Mouse (Mus musculus): ENCODE results near the gene Fgfr2. TPM values are rescaled to one million over a fixed set of nuclear protein-coding genes. Genes with fewer than 3 reads are reported as not detected.

Fgfr2 gene
- polyA plus RNA-seq, 1 experiment from 2014 or later = 133 TPM

GRCm38 (mm10) chr7:130314658-130315057 is 2808.5 kb downstream of the Fgfr2 start:
- H3K4me3 ChIP-seq (ENCODE audit: low read length) = no peak overlapping the region
- no peak overlapping the region for H3K27ac ChIP-seq (ENCODE audit: low read depth, low read length)
- no peak for ATAC-seq (ENCODE audit: low FRiP score, low TSS enrichment)
- no peak overlapping the region for H3K4me2 ChIP-seq (replicated peaks; ENCODE audit: low read depth, low read length)
- no peaks in the 10 kb centered on the region for H3K27me3 ChIP-seq (ENCODE audit: control insufficient read depth, insufficient read depth, low read length)
- 93% methylated on average over 6 of the region's 6 CpGs for WGBS
- no peak overlapping the region for H3K9ac ChIP-seq (ENCODE audit: low read depth, low read length)
- no peaks in the 10 kb centered on the region for H3K36me3 ChIP-seq (ENCODE audit: control insufficient read depth, insufficient read depth, low read length)
- H3K9me3 ChIP-seq (ENCODE audit: control insufficient read depth, low read length) = no peaks in the 10 kb centered on the region
- H3K4me1 ChIP-seq (ENCODE audit: control insufficient read depth, insufficient read depth, low read length) = peaks cover 2% of the 10 kb centered on the region

- ATAC-seq (ENCODE audit: low FRiP score, low TSS enrichment) = no peak
- WGBS = 81% methylated on average over 4 of the region's 4 CpGs
- H3K4me3 ChIP-seq (ENCODE audit: low read length) = no peak overlapping the region
These were observed 2811.8 kb downstream of the Fgfr2 start for GRCm38 (mm10) chr7:130311362-130311761.

DNA sequence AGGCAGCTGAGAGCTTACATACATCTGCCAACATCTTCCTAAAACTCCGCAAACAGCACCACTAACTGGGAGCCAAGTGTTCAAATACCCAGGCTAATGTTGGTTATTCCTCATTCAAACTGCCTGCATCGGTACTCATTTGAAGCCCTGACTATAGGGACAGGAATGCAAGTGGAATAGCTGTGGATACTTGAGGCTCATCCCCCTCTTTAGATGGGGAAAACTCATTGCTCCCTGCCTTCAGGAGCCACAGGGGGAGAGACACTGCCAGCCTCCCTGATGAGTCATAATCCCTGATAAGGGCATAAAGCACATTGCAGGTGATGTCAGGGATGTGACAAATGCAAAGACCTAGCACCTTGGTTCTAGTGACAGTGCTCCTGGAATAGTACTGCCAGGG is 2814.0 kb downstream of the Fgfr2 start:
- H3K9ac ChIP-seq (ENCODE audit: low read depth, low read length) = no peak overlapping the region
- H3K27ac ChIP-seq (ENCODE audit: low read depth, low read length) = no peak overlapping the region
- no peaks in the 10 kb centered on the region for H3K27me3 ChIP-seq (ENCODE audit: control insufficient read depth, insufficient read depth, low read length)
- H3K36me3 ChIP-seq (ENCODE audit: control insufficient read depth, insufficient read depth, low read length) = no peaks in the 10 kb centered on the region
- no peak overlapping the region for H3K4me2 ChIP-seq (replicated peaks; ENCODE audit: low read depth, low read length)
- ATAC-seq (ENCODE audit: low FRiP score, low TSS enrichment) = no peak
- no peaks in the 10 kb centered on the region for H3K9me3 ChIP-seq (ENCODE audit: control insufficient read depth, low read length)
- H3K4me3 ChIP-seq (ENCODE audit: low read length) = no peak overlapping the region
- H3K4me1 ChIP-seq (ENCODE audit: control insufficient read depth, insufficient read depth, low read length) = no peaks in the 10 kb centered on the region; the same call in 1 of the 2 replicates
- 94% methylated on average over 2 of the region's 2 CpGs for WGBS

More at GRCm38 (mm10) chr7:130311362-130311761, 2811.8 kb downstream of the Fgfr2 start:
- H3K4me1 ChIP-seq (ENCODE audit: control insufficient read depth, insufficient read depth, low read length) = no peaks in the 10 kb centered on the region; the same call in 1 of the 2 replicates
- H3K4me2 ChIP-seq (replicated peaks; ENCODE audit: low read depth, low read length) = no peak overlapping the region
- no peaks in the 10 kb centered on the region for H3K27me3 ChIP-seq (ENCODE audit: control insufficient read depth, insufficient read depth, low read length)
- H3K36me3 ChIP-seq (ENCODE audit: control insufficient read depth, insufficient read depth, low read length) = no peaks in the 10 kb centered on the region
- no peaks in the 10 kb centered on the region for H3K9me3 ChIP-seq (ENCODE audit: control insufficient read depth, low read length)
- no peak overlapping the region for H3K9ac ChIP-seq (ENCODE audit: low read depth, low read length)
- H3K27ac ChIP-seq (ENCODE audit: low read depth, low read length) = no peak overlapping the region

DNA sequence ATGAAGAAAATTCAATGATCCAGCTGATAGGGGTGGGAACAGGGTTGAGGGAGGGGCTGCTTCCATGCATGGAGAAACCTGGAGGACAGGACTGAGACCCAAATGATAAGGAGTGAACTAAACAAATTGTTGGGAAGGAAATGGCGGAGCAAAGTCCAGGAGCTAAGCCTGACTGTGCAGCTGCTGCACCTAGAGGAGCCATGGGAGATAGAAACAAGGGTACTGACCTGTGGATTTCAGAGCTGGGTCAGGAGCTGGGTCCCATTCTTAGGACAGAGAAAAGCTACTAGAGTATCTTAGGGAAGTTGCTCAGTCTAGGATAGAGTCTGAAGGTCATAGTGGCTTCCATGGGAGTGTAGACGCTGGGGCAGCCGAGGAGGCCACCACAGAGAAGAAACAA is 2816.1 kb downstream of the Fgfr2 start:
- Histone ChIP-seq H3K27me3 (ENCODE audit: control insufficient read depth, insufficient read depth, low read length) (no peaks in the 10 kb centered on the region), H3K9me3 (ENCODE audit: control insufficient read depth, low read length) (no peaks in the 10 kb centered on the region), H3K9ac (ENCODE audit: low read depth, low read length) (no peak overlapping the region), H3K36me3 (ENCODE audit: control insufficient read depth, insufficient read depth, low read length) (no peaks in the 10 kb centered on the region), H3K4me2 (replicated peaks; ENCODE audit: low read depth, low read length) (no peak overlapping the region), H3K4me1 (ENCODE audit: control insufficient read depth, insufficient read depth, low read length) (no peaks in the 10 kb centered on the region; the same call in 1 of the 2 replicates), H3K27ac (ENCODE audit: low read depth, low read length) (no peak overlapping the region), H3K4me3 (ENCODE audit: low read length) (no peak overlapping the region)
- ATAC-seq (ENCODE audit: low FRiP score, low TSS enrichment) = no peak
- WGBS = 77% methylated on average over 3 of the region's 3 CpGs

GRCm38 (mm10) chr7:130304642-130305041 is 2818.5 kb downstream of the Fgfr2 start:
- H3K4me2 ChIP-seq (replicated peaks; ENCODE audit: low read depth, low read length) = no peak overlapping the region
- no peak overlapping the region for H3K4me3 ChIP-seq (ENCODE audit: low read length)
- no peaks in the 10 kb centered on the region for H3K36me3 ChIP-seq (ENCODE audit: control insufficient read depth, insufficient read depth, low read length)
- no peak overlapping the region for H3K27ac ChIP-seq (ENCODE audit: low read depth, low read length)
- no peak overlapping the region for H3K9ac ChIP-seq (ENCODE audit: low read depth, low read length)
- ATAC-seq (ENCODE audit: low FRiP score, low TSS enrichment) = no peak
- no peaks in the 10 kb centered on the region for H3K27me3 ChIP-seq (ENCODE audit: control insufficient read depth, insufficient read depth, low read length)
- WGBS = 80% methylated on average over 1 of the region's 1 CpGs
- H3K4me1 ChIP-seq (ENCODE audit: control insufficient read depth, insufficient read depth, low read length) = peaks cover 3% of the 10 kb centered on the region; the same call in 1 of the 2 replicates
- no peaks in the 10 kb centered on the region for H3K9me3 ChIP-seq (ENCODE audit: control insufficient read depth, low read length)

DNA sequence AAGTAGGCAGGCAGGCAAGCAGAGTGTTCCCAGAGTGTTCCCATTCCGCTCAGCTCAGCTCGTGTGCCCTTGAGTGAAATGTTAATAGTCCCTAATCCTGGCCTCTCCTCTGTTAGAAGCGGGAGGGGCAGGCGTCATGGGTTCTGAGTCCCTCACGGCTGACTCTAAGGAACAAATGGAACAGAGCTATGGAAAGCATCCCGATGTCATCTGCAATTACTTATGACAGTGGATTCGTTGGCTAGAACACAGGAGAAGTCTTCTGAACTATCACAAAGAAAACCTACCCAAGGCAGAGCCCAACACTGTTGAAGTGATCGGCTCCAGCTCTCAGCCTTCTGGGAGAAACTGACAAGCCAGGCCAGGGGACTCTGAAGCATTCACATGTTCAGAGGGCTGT is 2819.7 kb downstream of the Fgfr2 start:
- Histone ChIP-seq H3K9me3 (ENCODE audit: control insufficient read depth, low read length) (no peaks in the 10 kb centered on the region), H3K4me1 (ENCODE audit: control insufficient read depth, insufficient read depth, low read length) (peaks cover 9% of the 10 kb centered on the region; the same call in 1 of the 2 replicates), H3K9ac (ENCODE audit: low read depth, low read length) (no peak overlapping the region), H3K36me3 (ENCODE audit: control insufficient read depth, insufficient read depth, low read length) (no peaks in the 10 kb centered on the region), H3K27ac (ENCODE audit: low read depth, low read length) (no peak overlapping the region), H3K27me3 (ENCODE audit: control insufficient read depth, insufficient read depth, low read length) (no peaks in the 10 kb centered on the region), H3K4me2 (replicated peaks; ENCODE audit: low read depth, low read length) (no peak overlapping the region), H3K4me3 (ENCODE audit: low read length) (no peak overlapping the region)
- 39% methylated on average over 8 of the region's 8 CpGs for WGBS
- ATAC-seq (ENCODE audit: low FRiP score, low TSS enrichment) = no peak

DNA sequence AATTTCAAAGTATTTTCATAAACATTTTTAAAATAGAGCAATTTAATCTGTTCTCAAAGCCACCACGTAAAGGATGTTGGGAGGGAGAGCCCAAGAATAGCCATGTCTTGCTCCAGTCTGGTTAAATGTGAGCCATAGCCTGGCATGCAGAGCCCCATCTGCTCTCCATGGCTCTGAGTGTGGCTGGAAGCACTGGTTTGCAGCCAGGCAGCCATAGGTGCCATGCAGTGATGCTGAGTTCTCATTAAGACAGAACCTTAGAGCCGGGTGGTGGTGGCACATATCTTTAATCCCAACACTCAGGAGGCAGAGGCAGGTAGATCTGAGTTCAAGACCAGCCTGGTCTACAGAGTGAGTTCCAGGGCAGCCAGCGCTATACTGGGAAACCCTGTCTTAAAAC is 2822.5 kb downstream of the Fgfr2 start:
- Histone ChIP-seq H3K4me2 (replicated peaks; ENCODE audit: low read depth, low read length) (no peak overlapping the region), H3K9ac (ENCODE audit: low read depth, low read length) (no peak overlapping the region), H3K4me1 (ENCODE audit: control insufficient read depth, insufficient read depth, low read length) (peaks cover 9% of the 10 kb centered on the region; the same call in 1 of the 2 replicates), H3K4me3 (ENCODE audit: low read length) (no peak overlapping the region), H3K27ac (ENCODE audit: low read depth, low read length) (no peak overlapping the region), H3K27me3 (ENCODE audit: control insufficient read depth, insufficient read depth, low read length) (no peaks in the 10 kb centered on the region), H3K9me3 (ENCODE audit: control insufficient read depth, low read length) (no peaks in the 10 kb centered on the region), H3K36me3 (ENCODE audit: control insufficient read depth, insufficient read depth, low read length) (no peaks in the 10 kb centered on the region)
- WGBS = 90% methylated on average over 3 of the region's 3 CpGs
- ATAC-seq (ENCODE audit: low FRiP score, low TSS enrichment) = no peak

GRCm38 (mm10) chr7:130298926-130299594 is 2824.1 kb downstream of the Fgfr2 start:
- no peaks in the 10 kb centered on the region for H3K36me3 ChIP-seq (ENCODE audit: control insufficient read depth, insufficient read depth, low read length)
- WGBS = 61% methylated on average over 3 of the region's 3 CpGs
- no peak overlapping the region for H3K27ac ChIP-seq (ENCODE audit: low read depth, low read length)
- H3K4me1 ChIP-seq (ENCODE audit: control insufficient read depth, insufficient read depth, low read length) = peaks cover 9% of the 10 kb centered on the region; the same call in 1 of the 2 replicates
- H3K4me3 ChIP-seq (ENCODE audit: low read length) = no peak overlapping the region
- no peaks in the 10 kb centered on the region for H3K27me3 ChIP-seq (ENCODE audit: control insufficient read depth, insufficient read depth, low read length)
- no peak overlapping the region for H3K4me2 ChIP-seq (replicated peaks; ENCODE audit: low read depth, low read length)
- no peaks in the 10 kb centered on the region for H3K9me3 ChIP-seq (ENCODE audit: control insufficient read depth, low read length)
- ATAC-seq (ENCODE audit: low FRiP score, low TSS enrichment) = peak; percentile 65
- no peak overlapping the region for H3K9ac ChIP-seq (ENCODE audit: low read depth, low read length)

GRCm38 (mm10) chr7:130291179-130291578 is 2832.0 kb downstream of the Fgfr2 start:
- Histone ChIP-seq H3K27me3 (ENCODE audit: control insufficient read depth, insufficient read depth, low read length) (no peaks in the 10 kb centered on the region), H3K36me3 (ENCODE audit: control insufficient read depth, insufficient read depth, low read length) (no peaks in the 10 kb centered on the region), H3K4me3 (ENCODE audit: low read length) (no peak overlapping the region), H3K9ac (ENCODE audit: low read depth, low read length) (no peak overlapping the region), H3K4me1 (ENCODE audit: control insufficient read depth, insufficient read depth, low read length) (peaks cover 22% of the 10 kb centered on the region), H3K27ac (ENCODE audit: low read depth, low read length) (no peak overlapping the region), H3K4me2 (replicated peaks; ENCODE audit: low read depth, low read length) (no peak overlapping the region), H3K9me3 (ENCODE audit: control insufficient read depth, low read length) (no peaks in the 10 kb centered on the region)
- ATAC-seq (ENCODE audit: low FRiP score, low TSS enrichment) = no peak
- WGBS = 83% methylated on average over 6 of the region's 6 CpGs

All from kidney, embryonic 14.5 days (tissue).